Mouse (Mus musculus) embryonic facial prominence, embryonic 15.5 days (tissue): ENCODE results near the gene Pmpcb. TPM values are rescaled to one million over a fixed set of nuclear protein-coding genes. Genes with fewer than 3 reads are reported as not detected.
"Not testable (repeated sequence)": the region's sequence is repeated elsewhere in the genome, so short reads cannot be mapped to it uniquely, and the experiment has no call there.

Experiments
- ATAC-seq: fragments of 200-750 bp; cut with Nextera tagmentation; 2 replicates; pipeline ENCODE4 v1.8.0; 2017; ENCODE audit warnings: low read depth, moderate TSS enrichment; ENCODE audit not compliant: insufficient number of reproducible peaks, low FRiP score, low TSS enrichment
- H3K27ac ChIP-seq: fragments of 300-500 bp; sonication (generic); replicated peaks from 2 replicates; pipeline ENCODE4 v1.5.1; 2015; ENCODE audit warnings: mild to moderate bottlenecking, inconsistent platforms
- H3K27me3 ChIP-seq: fragments of 300-500 bp; sonication (generic); 2 replicates; pipeline ENCODE4 v1.6.1; 2015; ENCODE audit warnings: inconsistent platforms
- H3K36me3 ChIP-seq: fragments of 300-500 bp; sonication (generic); 2 replicates; pipeline ENCODE4 v1.6.1; 2015; ENCODE audit warnings: mild to moderate bottlenecking, inconsistent platforms
- H3K4me1 ChIP-seq: fragments of 300-500 bp; sonication (generic); 2 replicates; pipeline ENCODE4 v1.6.1; 2015; ENCODE audit warnings: inconsistent platforms
- H3K4me2 ChIP-seq: fragments of 300-500 bp; sonication (generic); replicated peaks from 2 replicates; pipeline ENCODE4 v1.6.1; 2015; ENCODE audit warnings: mild to moderate bottlenecking, inconsistent platforms
- H3K4me3 ChIP-seq: fragments of 300-500 bp; sonication (generic); replicated peaks from 2 replicates; pipeline ENCODE4 v1.5.1; 2015; ENCODE audit warnings: mild to moderate bottlenecking, inconsistent platforms
- H3K9ac ChIP-seq: fragments of 300-500 bp; sonication (generic); 2 replicates; pipeline ENCODE4 v1.6.1; 2015; ENCODE audit warnings: inconsistent platforms
- H3K9me3 ChIP-seq: fragments of 300-500 bp; sonication (generic); replicated peaks from 2 replicates; pipeline ENCODE4 v1.6.1; 2016; ENCODE audit warnings: inconsistent platforms
- WGBS: fragments of 180-500 bp; shearing (Covaris S2); methylation state at CpG from one replicate; pipeline ENCODE4 v1.1.7; 2015; 5-methylcytosine and 5-hydroxymethylcytosine counted together
- polyA plus RNA-seq: library from polyadenylated mRNA; unstranded; fragments of >200 nt; fragmentation: Nextera tagmentation; extraction: Ambion mirVana; gene quantifications from 2 replicates; pipeline ENCODE4 v1.2.1, GENCODE M21; 2015

The Pmpcb gene
- polyA plus RNA-seq, 1 experiment from 2014 or later = 72.2 TPM

DNA sequence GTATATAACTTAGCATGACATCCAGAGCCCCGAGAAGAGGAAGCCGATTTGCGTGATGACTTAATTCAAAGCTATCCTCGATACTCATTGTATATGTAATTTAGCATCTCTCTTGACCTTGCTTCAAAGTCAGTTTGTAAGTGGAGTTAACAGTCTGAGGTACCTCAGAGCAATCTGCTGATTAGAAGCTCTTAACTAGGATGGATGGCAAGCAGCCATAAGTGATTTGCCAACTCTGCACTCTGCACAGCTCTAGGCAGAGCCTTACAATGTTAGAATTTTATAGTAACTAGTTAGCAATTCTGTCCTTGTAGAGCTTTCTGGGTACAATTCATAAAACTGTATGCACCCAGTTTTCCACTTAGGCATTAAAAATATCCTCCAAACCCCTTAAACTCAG, 30.4 kb upstream of the Pmpcb start:
- Histone ChIP-seq H3K9ac (no peak overlapping the region), H3K9me3 (no peaks in the 10 kb centered on the region), H3K27ac (no peak overlapping the region), H3K4me1 (no peaks in the 10 kb centered on the region), H3K36me3 (no peaks in the 10 kb centered on the region), H3K4me3 (no peak overlapping the region), H3K4me2 (no peak overlapping the region), H3K27me3 (no peaks in the 10 kb centered on the region)
- no peak for ATAC-seq
- WGBS = 92% methylated on average over 4 of the region's 4 CpGs

DNA sequence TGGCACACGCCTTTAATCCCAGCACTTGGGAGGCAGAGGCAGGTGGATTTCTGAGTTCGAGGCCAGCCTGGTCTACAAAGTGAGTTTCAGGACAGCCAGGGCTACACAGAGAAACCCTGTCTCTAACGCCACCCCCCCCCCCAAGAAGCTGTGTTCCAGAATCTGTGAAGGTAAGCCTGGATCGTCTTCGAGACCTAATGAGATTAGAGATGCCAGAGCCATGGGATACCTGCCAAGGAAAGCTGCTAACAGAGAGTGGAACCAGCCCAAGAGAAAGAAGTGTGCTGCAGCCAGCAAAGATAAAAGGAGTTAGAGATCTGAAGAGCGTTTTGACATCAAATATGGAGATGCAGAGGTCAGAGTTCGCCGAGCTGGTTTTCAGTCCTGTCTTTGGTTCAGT, 28.9 kb upstream of the Pmpcb start:
- H3K27me3 ChIP-seq, ATAC-seq, H3K9me3 ChIP-seq, H3K36me3 ChIP-seq, H3K4me1 ChIP-seq, H3K4me2 ChIP-seq, H3K27ac ChIP-seq, H3K9ac ChIP-seq, H3K4me3 ChIP-seq: not testable (repeated sequence)
- WGBS = 83% methylated on average over 8 of the region's 8 CpGs

DNA sequence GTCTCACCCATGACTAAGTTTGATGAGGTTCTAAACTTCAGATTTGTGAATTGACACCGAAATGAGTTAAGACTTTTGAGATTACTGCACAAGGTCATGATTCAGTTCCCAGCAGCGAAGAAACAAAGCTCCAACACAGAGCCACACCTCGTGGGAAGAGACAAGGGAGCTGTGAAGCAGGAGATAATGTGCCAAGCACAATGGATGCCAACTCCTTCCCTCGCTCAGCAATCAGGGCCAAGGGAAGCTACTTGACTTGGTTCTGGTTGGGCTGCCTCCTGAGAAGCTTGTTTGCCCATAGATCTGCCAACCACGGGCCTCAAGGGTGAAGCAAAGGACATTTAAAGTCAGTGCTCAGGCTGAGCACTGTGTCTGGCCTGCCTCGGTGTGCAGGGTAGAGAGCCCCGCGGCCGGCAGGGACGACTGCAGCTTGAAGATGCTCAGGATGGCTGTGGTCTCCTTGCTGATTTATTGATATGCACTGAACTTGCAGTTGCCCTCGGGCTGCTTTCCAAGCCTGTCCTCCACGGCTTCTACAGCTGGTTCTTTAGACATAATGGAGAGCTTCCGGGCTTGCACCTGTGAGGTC, 24.7 kb upstream of the Pmpcb start:
- H3K9ac ChIP-seq = no peak overlapping the region
- 72% methylated on average over 13 of the region's 13 CpGs for WGBS
- H3K27ac ChIP-seq = no peak overlapping the region
- no peaks in the 10 kb centered on the region for H3K9me3 ChIP-seq
- H3K36me3 ChIP-seq = no peaks in the 10 kb centered on the region
- no peaks in the 10 kb centered on the region for H3K4me1 ChIP-seq
- H3K4me3 ChIP-seq = no peak overlapping the region
- H3K27me3 ChIP-seq = no peaks in the 10 kb centered on the region
- H3K4me2 ChIP-seq = no peak overlapping the region
- no peak for ATAC-seq

DNA sequence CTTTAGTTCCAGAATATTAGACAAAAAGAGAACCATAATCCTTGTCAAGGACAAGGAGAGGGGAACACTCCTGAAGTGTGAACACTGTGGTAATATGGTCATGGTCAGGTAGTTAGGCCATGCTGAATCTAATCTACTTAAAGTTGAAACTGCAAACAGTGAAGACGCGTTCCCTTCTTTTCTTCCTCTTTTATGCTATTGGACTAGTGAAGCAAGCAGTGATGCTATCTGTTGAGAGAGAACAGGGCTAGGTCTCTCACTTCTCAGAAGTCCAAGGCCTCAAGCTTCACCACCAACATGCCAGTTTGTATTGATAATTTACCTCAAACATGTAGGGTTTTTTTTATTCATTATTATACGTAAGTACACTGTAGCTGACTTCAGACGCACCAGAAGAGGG, 22.5 kb upstream of the Pmpcb start:
- H3K27me3 ChIP-seq = no peaks in the 10 kb centered on the region
- no peaks in the 10 kb centered on the region for H3K36me3 ChIP-seq
- no peak overlapping the region for H3K27ac ChIP-seq
- H3K9me3 ChIP-seq = no peaks in the 10 kb centered on the region
- no peak overlapping the region for H3K9ac ChIP-seq
- H3K4me2 ChIP-seq = no peak overlapping the region
- no peak for ATAC-seq
- no peak overlapping the region for H3K4me3 ChIP-seq
- 93% methylated on average over 4 of the region's 4 CpGs for WGBS
- H3K4me1 ChIP-seq = no peaks in the 10 kb centered on the region

DNA sequence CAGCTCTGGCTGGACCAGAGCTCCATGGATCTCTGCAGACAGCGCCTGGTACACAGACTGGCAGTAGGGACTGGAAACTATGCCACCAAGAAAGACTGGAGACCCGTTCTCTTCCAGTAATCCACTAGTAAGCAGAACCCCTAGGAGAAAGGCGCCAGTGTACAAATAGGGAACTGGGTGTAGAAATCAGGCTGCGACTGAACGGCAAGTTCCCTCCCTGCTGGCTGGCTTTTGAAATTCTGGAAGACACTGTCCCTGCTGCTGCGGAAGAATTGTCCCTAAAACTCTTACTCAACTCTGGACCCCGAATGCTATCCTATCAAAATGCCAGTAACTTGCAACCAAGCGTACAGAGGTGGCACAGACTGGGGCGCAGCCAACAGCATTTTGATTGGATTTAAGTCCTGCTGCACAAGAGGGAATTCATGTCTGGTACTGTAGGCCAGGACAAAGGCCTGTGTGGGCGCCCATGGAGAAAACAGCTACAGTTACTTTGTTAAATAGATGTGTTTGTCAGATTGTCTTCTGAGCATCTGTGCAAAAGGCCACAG, 19.7 kb upstream of the Pmpcb start:
- H3K4me2 ChIP-seq = no peak overlapping the region
- no peaks in the 10 kb centered on the region for H3K4me1 ChIP-seq
- H3K27me3 ChIP-seq = no peaks in the 10 kb centered on the region
- 84% methylated on average over 10 of the region's 10 CpGs for WGBS
- no peak overlapping the region for H3K27ac ChIP-seq
- no peak overlapping the region for H3K9ac ChIP-seq
- no peaks in the 10 kb centered on the region for H3K9me3 ChIP-seq
- no peak overlapping the region for H3K4me3 ChIP-seq
- H3K36me3 ChIP-seq = no peaks in the 10 kb centered on the region
- ATAC-seq = no peak

DNA sequence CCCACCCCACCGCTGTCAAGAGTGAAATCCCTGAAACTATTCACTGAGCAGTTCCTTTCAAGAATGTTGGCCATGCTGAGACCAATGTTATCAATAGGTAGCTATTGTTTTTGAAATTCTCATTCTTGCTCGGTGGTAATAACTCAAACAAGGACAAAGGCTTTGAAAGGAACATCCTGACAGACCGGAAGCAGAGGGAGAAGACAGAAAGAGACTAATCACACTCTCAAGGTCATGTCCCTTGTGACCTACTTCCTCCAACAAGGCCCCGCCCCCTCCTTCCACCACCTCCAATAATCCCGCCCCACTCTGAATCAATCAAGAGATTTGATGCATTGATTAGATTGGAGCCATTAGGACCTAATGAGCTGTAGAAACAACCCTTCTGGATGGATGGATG, 18.4 kb upstream of the Pmpcb start:
- H3K9me3 ChIP-seq = no peaks in the 10 kb centered on the region
- no peak overlapping the region for H3K9ac ChIP-seq
- no peaks in the 10 kb centered on the region for H3K27me3 ChIP-seq
- ATAC-seq = no peak
- no peak overlapping the region for H3K4me2 ChIP-seq
- H3K36me3 ChIP-seq = no peaks in the 10 kb centered on the region
- 90% methylated on average over 5 of the region's 5 CpGs for WGBS
- no peaks in the 10 kb centered on the region for H3K4me1 ChIP-seq
- no peak overlapping the region for H3K4me3 ChIP-seq
- H3K27ac ChIP-seq = no peak overlapping the region

DNA sequence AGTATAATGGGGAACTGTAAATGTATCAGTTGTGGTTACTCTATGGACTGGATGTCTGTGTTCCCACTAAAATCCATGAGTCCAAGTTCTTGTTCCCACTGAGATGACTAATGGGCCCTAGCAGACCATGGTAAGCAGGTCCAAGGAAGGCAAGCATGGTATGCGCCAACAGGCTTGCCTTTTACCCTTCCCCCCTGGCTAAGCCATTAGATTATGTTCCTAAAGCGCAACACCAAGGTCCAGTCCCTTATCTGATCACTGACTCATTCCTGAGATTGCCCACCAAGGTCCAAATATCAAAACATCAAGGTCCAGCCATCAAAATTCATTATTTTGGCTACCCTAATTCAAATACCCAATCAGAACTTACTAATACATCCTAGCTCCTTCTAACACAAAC, 17.7 kb upstream of the Pmpcb start:
- H3K9me3 ChIP-seq = no peaks in the 10 kb centered on the region
- no peak overlapping the region for H3K27ac ChIP-seq
- WGBS = 87% methylated on average over 2 of the region's 2 CpGs
- H3K9ac ChIP-seq = no peak overlapping the region
- no peak for ATAC-seq
- no peak overlapping the region for H3K4me3 ChIP-seq
- no peaks in the 10 kb centered on the region for H3K27me3 ChIP-seq
- H3K4me1 ChIP-seq = no peaks in the 10 kb centered on the region
- no peaks in the 10 kb centered on the region for H3K36me3 ChIP-seq
- H3K4me2 ChIP-seq = no peak overlapping the region

DNA sequence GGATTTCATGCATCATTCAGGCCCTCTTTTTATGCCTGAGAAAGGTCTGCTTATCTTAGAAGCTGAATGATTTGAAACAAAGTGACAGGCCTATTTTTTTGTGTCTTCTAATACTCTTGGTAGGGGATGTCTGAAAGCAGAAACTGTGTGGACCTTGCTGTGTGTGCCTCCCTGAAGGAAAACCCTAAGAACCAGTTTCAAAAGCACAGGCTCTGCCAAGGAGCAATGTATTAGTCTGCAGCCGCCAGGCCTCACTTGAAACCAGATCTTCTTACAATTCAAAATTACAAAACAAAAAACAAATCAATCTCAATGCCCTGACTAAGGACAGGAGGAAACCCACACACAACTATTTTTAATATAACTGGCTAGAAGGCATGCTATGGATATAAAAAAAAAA, 12.5 kb upstream of the Pmpcb start:
- no peak overlapping the region for H3K9ac ChIP-seq
- no peak overlapping the region for H3K4me3 ChIP-seq
- ATAC-seq = no peak
- H3K4me1 ChIP-seq = peaks cover 4% of the 10 kb centered on the region; the same call in 1 of the 2 replicates
- no peaks in the 10 kb centered on the region for H3K36me3 ChIP-seq
- H3K27ac ChIP-seq = peak overlapping the region; percentile 68
- no peaks in the 10 kb centered on the region for H3K9me3 ChIP-seq
- WGBS = 35% methylated on average over 1 of the region's 1 CpGs
- no peaks in the 10 kb centered on the region for H3K27me3 ChIP-seq
- no peak overlapping the region for H3K4me2 ChIP-seq

DNA sequence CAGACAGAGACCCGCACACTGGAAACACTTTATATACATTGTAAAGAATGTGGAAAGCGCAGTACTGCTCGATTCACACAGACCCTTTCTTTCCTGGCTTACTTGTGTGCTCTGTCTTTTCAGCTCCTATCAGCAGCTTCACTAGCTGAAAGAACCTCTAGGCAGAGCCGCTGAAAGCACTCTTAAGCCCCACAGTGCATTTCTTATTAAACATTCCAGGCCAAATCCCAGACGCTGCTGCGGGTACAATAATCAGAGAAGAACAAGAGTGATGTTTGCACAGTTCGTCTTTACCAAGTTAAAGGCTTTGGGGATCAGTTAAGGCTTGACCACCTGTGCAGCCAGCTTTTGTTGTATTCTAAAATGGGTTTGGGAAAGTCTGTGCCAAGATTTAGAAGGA, 12.1 kb upstream of the Pmpcb start:
- Histone ChIP-seq H3K4me1 (peaks cover 4% of the 10 kb centered on the region; the same call in 1 of the 2 replicates), H3K4me2 (no peak overlapping the region), H3K9ac (no peak overlapping the region), H3K36me3 (no peaks in the 10 kb centered on the region), H3K27me3 (no peaks in the 10 kb centered on the region), H3K27ac (peak overlapping the region; percentile 68), H3K4me3 (no peak overlapping the region), H3K9me3 (no peaks in the 10 kb centered on the region)
- no peak for ATAC-seq
- WGBS = 33% methylated on average over 7 of the region's 7 CpGs

DNA sequence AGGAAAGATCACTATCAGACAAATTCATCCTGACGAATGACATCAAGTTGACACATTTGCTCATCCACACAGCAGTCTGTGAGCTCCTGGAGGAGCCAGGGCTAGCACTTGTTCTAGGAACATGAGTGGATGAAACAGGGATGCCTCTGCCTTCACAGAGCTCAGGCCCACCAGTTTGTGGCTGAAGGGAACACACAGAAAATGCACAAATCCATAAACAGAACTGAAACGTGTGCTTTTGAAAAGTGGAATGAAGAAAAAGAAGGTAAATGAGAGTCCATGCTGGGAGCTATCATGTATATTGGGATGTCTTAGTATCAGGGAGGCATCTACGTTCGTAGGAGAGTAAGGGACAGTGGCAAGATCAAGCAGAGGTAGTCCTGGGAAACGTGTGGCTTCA, 7.8 kb upstream of the Pmpcb start:
- 72% methylated on average over 5 of the region's 5 CpGs for WGBS
- H3K4me1 ChIP-seq = peaks cover 9% of the 10 kb centered on the region
- no peak overlapping the region for H3K27ac ChIP-seq
- no peaks in the 10 kb centered on the region for H3K9me3 ChIP-seq
- no peak overlapping the region for H3K4me2 ChIP-seq
- no peak for ATAC-seq
- H3K36me3 ChIP-seq = no peaks in the 10 kb centered on the region
- H3K9ac ChIP-seq = no peak overlapping the region
- H3K4me3 ChIP-seq = no peak overlapping the region
- H3K27me3 ChIP-seq = no peaks in the 10 kb centered on the region

DNA sequence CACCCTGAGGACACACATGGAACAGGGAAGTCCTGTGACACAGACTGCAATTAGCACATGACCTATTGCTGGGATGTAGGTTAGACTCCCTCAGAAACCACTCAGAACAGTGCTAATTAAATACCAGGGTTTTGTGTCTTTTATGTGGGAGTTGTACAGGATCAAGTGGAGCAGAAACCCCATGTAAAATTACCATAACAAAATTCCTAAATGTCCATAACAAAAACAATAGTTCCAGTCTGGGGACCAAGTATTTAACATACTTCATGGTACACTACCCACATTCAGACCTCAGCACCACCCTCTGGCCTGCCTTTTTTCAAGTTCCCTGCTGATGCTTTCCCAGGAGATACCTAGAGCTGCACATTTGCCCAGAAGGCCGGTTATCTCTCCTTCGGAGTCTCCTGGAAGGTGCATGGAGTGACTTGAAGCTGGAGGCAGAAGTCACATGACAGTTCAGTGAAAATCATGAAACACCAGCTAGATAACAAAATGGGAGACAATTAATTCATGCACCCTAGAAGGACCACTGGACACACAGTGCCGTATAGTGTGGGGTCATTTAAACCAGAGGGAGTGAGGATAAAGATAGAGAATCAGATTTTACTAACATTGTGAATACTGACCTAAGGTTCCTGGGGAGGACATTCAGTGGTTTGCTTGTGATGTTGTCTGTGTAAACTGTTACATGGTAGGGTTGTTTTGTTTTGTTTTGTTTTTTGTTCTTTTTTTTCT, 4.6 kb upstream of the Pmpcb start:
- no peaks in the 10 kb centered on the region for H3K36me3 ChIP-seq
- peaks cover 5% of the 10 kb centered on the region; the same call in 1 of the 2 replicates for H3K4me1 ChIP-seq
- peak overlapping the region; percentile 36; the same call in 1 of the 2 replicates for H3K27ac ChIP-seq
- ATAC-seq = peak; percentile 63; the same call in 1 of the 2 replicates
- H3K9ac ChIP-seq = no peak overlapping the region
- no peak overlapping the region for H3K4me3 ChIP-seq
- H3K27me3 ChIP-seq = no peaks in the 10 kb centered on the region
- 0 out of 2 replicates have a peak overlapping the region, but pooled peaks have one; percentile 4 for H3K4me2 ChIP-seq
- H3K9me3 ChIP-seq = no peaks in the 10 kb centered on the region
- WGBS = 71% methylated on average over 3 of the region's 3 CpGs
